Mouse (Mus musculus): ENCODE results near the gene Uxs1. TPM values are rescaled to one million over a fixed set of nuclear protein-coding genes. Genes with fewer than 3 reads are reported as not detected.

Uxs1 gene
- polyA plus RNA-seq, 1 experiment from 2014 or later = 18.5 TPM

- H3K9me3 ChIP-seq = no peaks in the 10 kb centered on the region
- no peak overlapping the region for H3K27ac ChIP-seq
- H3K27me3 ChIP-seq = no peaks in the 10 kb centered on the region
- no peak overlapping the region for H3K9ac ChIP-seq
- ATAC-seq (ENCODE audit: low FRiP score) = no peak
- peaks cover 33% of the 10 kb centered on the region for H3K36me3 ChIP-seq (replicated peaks)
- no peak overlapping the region for H3K4me2 ChIP-seq
- H3K4me1 ChIP-seq = no peaks in the 10 kb centered on the region
- no peak overlapping the region for H3K4me3 ChIP-seq (replicated peaks)
- WGBS = 93% methylated on average over 2 of the region's 2 CpGs
Observed at GRCm38 (mm10) chr1:43764481-43764880, 63.1 kb downstream of the Uxs1 start.

GRCm38 (mm10) chr1:43760085-43760484, 67.5 kb downstream of the Uxs1 start:
- Histone ChIP-seq H3K9me3 (no peaks in the 10 kb centered on the region), H3K9ac (no peak overlapping the region), H3K36me3 (replicated peaks) (peaks cover 38% of the 10 kb centered on the region), H3K27me3 (no peaks in the 10 kb centered on the region), H3K4me3 (replicated peaks) (no peak overlapping the region), H3K27ac (no peak overlapping the region), H3K4me1 (no peaks in the 10 kb centered on the region), H3K4me2 (no peak overlapping the region)
- no peak for ATAC-seq (ENCODE audit: low FRiP score)

- ATAC-seq (ENCODE audit: low FRiP score) = no peak
- H3K4me3 ChIP-seq (replicated peaks) = no peak overlapping the region
- WGBS = 84% methylated on average over 8 of the region's 8 CpGs
Observed at GRCm38 (mm10) chr1:43754448-43755312, 72.9 kb downstream of the Uxs1 start.

GRCm38 (mm10) chr1:43738519-43738894, 89.1 kb downstream of the Uxs1 start:
- whole genome bisulfite sequencing = 87% methylated on average over 10 of the region's 10 CpGs
- no peaks in the 10 kb centered on the region for H3K27me3 ChIP-seq
- no peak for ATAC-seq (ENCODE audit: low FRiP score)

More at GRCm38 (mm10) chr1:43754448-43755312, 72.9 kb downstream of the Uxs1 start:
- H3K27ac ChIP-seq = no peak overlapping the region
- H3K27me3 ChIP-seq = no peaks in the 10 kb centered on the region
- H3K36me3 ChIP-seq (replicated peaks) = peaks cover 46% of the 10 kb centered on the region
- H3K4me2 ChIP-seq = no peak overlapping the region
- no peaks in the 10 kb centered on the region for H3K4me1 ChIP-seq
- H3K9me3 ChIP-seq = no peaks in the 10 kb centered on the region
- no peak overlapping the region for H3K9ac ChIP-seq

GRCm38 (mm10) chr1:43737812-43738518, 89.6 kb downstream of the Uxs1 start:
- peak; percentile 64; the same call in 1 of the 2 replicates for ATAC-seq (ENCODE audit: low FRiP score)
- WGBS = 77% methylated on average over 7 of the region's 7 CpGs

More at GRCm38 (mm10) chr1:43738519-43738894, 89.1 kb downstream of the Uxs1 start:
- no peak overlapping the region for H3K4me2 ChIP-seq
- H3K9ac ChIP-seq = no peak overlapping the region
- H3K27ac ChIP-seq = no peak overlapping the region
- H3K9me3 ChIP-seq = no peaks in the 10 kb centered on the region
- H3K4me1 ChIP-seq = no peaks in the 10 kb centered on the region
- H3K4me3 ChIP-seq (replicated peaks) = no peak overlapping the region
- H3K36me3 ChIP-seq (replicated peaks) = no peaks in the 10 kb centered on the region

GRCm38 (mm10) chr1:43732657-43733056, 94.9 kb downstream of the Uxs1 start:
- H3K27ac ChIP-seq = no peak overlapping the region
- H3K4me2 ChIP-seq = no peak overlapping the region
- H3K36me3 ChIP-seq (replicated peaks) = no peaks in the 10 kb centered on the region
- H3K9me3 ChIP-seq = no peaks in the 10 kb centered on the region
- H3K4me1 ChIP-seq = no peaks in the 10 kb centered on the region
- ATAC-seq (ENCODE audit: low FRiP score) = no peak
- H3K27me3 ChIP-seq = no peaks in the 10 kb centered on the region
- H3K4me3 ChIP-seq (replicated peaks) = no peak overlapping the region
- no peak overlapping the region for H3K9ac ChIP-seq
- WGBS = 90% methylated on average over 1 of the region's 1 CpGs

More at GRCm38 (mm10) chr1:43737812-43738518, 89.6 kb downstream of the Uxs1 start:
- H3K4me3 ChIP-seq (replicated peaks) = no peak overlapping the region
- H3K36me3 ChIP-seq (replicated peaks) = no peaks in the 10 kb centered on the region
- no peak overlapping the region for H3K27ac ChIP-seq
- H3K9me3 ChIP-seq = no peaks in the 10 kb centered on the region
- H3K4me2 ChIP-seq = no peak overlapping the region
- no peaks in the 10 kb centered on the region for H3K4me1 ChIP-seq
- no peaks in the 10 kb centered on the region for H3K27me3 ChIP-seq
- H3K9ac ChIP-seq = no peak overlapping the region

- H3K27ac ChIP-seq = no peak overlapping the region
- WGBS = 88% methylated on average over 4 of the region's 4 CpGs
- H3K9me3 ChIP-seq = no peaks in the 10 kb centered on the region
- ATAC-seq (ENCODE audit: low FRiP score) = no peak
- no peak overlapping the region for H3K4me2 ChIP-seq
- H3K36me3 ChIP-seq (replicated peaks) = no peaks in the 10 kb centered on the region
- H3K4me3 ChIP-seq (replicated peaks) = no peak overlapping the region
- H3K4me1 ChIP-seq = no peaks in the 10 kb centered on the region
- H3K9ac ChIP-seq = no peak overlapping the region
- H3K27me3 ChIP-seq = no peaks in the 10 kb centered on the region
Observed at GRCm38 (mm10) chr1:43732100-43732499, 95.5 kb downstream of the Uxs1 start.

- no peaks in the 10 kb centered on the region for H3K4me1 ChIP-seq
- no peak within 1 kb of the TSS for H3K27ac ChIP-seq
- no peaks in the 10 kb centered on the region for H3K9me3 ChIP-seq
- 66% methylated on average over 16 of the region's 16 CpGs for WGBS
- no peak within 1 kb of the TSS for H3K4me2 ChIP-seq
- no peaks in the 10 kb centered on the region for H3K36me3 ChIP-seq (replicated peaks)
- no peak for ATAC-seq (ENCODE audit: low FRiP score)
- no peaks in the 10 kb centered on the region for H3K27me3 ChIP-seq
- no peak within 1 kb of the TSS for H3K9ac ChIP-seq
- H3K4me3 ChIP-seq (replicated peaks) = no peak within 1 kb of the TSS
Observed at GRCm38 (mm10) chr1:43730491-43730924, 97.1 kb downstream of the Uxs1 start, which contains the start of gene 1500015O10Rik. 1500015O10Rik (plus strand) TSS chr1:43730602.

- ATAC-seq (ENCODE audit: low FRiP score) = no peak
- no peaks in the 10 kb centered on the region for H3K27me3 ChIP-seq
- no peak overlapping the region for H3K9ac ChIP-seq
- no peak overlapping the region for H3K4me3 ChIP-seq (replicated peaks)
- no peak overlapping the region for H3K27ac ChIP-seq
- no peaks in the 10 kb centered on the region for H3K4me1 ChIP-seq
- no peaks in the 10 kb centered on the region for H3K9me3 ChIP-seq
- no peaks in the 10 kb centered on the region for H3K36me3 ChIP-seq (replicated peaks)
- 76% methylated on average over 1 of the region's 1 CpGs for WGBS
- H3K4me2 ChIP-seq = no peak overlapping the region
Observed at GRCm38 (mm10) chr1:43722459-43722858, 105.1 kb downstream of the Uxs1 start.

GRCm38 (mm10) chr1:43718793-43719192, 108.8 kb downstream of the Uxs1 start:
- 79% methylated on average over 2 of the region's 2 CpGs for WGBS
- no peak overlapping the region for H3K27ac ChIP-seq
- no peaks in the 10 kb centered on the region for H3K36me3 ChIP-seq (replicated peaks)
- H3K27me3 ChIP-seq = no peaks in the 10 kb centered on the region
- no peak overlapping the region for H3K9ac ChIP-seq
- no peaks in the 10 kb centered on the region for H3K9me3 ChIP-seq
- H3K4me3 ChIP-seq (replicated peaks) = no peak overlapping the region
- H3K4me2 ChIP-seq = no peak overlapping the region
- no peak for ATAC-seq (ENCODE audit: low FRiP score)
- no peaks in the 10 kb centered on the region for H3K4me1 ChIP-seq

- no peak for ATAC-seq (ENCODE audit: low FRiP score)
- Histone ChIP-seq H3K9ac (no peak overlapping the region), H3K4me3 (replicated peaks) (no peak overlapping the region), H3K27ac (no peak overlapping the region), H3K4me2 (no peak overlapping the region), H3K4me1 (no peaks in the 10 kb centered on the region), H3K36me3 (replicated peaks) (no peaks in the 10 kb centered on the region), H3K27me3 (no peaks in the 10 kb centered on the region), H3K9me3 (no peaks in the 10 kb centered on the region)
- 83% methylated on average over 7 of the region's 7 CpGs for WGBS
Observed at GRCm38 (mm10) chr1:43717967-43718366, 109.6 kb downstream of the Uxs1 start.

GRCm38 (mm10) chr1:43714841-43715240, 112.8 kb downstream of the Uxs1 start:
- no peaks in the 10 kb centered on the region for H3K4me1 ChIP-seq
- no peak overlapping the region for H3K4me3 ChIP-seq (replicated peaks)
- H3K36me3 ChIP-seq (replicated peaks) = no peaks in the 10 kb centered on the region
- H3K4me2 ChIP-seq = no peak overlapping the region
- no peak overlapping the region for H3K27ac ChIP-seq
- H3K9ac ChIP-seq = no peak overlapping the region
- 92% methylated on average over 2 of the region's 2 CpGs for WGBS
- ATAC-seq (ENCODE audit: low FRiP score) = no peak
- H3K27me3 ChIP-seq = no peaks in the 10 kb centered on the region
- no peaks in the 10 kb centered on the region for H3K9me3 ChIP-seq

All from forebrain, embryonic 12.5 days (tissue).